In the genomic region with DNA sequence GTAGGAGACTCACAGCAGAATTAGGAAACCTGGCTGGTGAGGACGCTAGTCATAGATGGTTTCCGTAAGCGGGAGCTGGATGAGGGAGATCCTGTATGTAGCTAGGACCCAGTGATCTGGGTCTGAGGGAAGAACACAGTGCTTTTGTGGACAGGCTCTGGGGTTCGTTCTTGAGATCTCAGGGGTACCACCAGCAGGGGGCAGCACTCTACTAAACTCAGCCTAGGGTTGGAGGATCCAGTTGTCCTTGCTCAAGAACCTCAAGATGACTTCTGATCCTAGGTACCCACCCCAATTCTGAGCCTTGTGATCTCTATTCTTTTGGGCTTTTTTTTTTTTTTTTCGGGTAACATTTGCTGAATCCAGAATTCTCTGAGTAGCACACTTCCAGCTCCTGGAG, we compare ENCODE assay signal across 9 mouse cellular contexts.
DNase-seq lines count a peak whose midpoint lies in the region; TF ChIP-seq lines count a peak whose summit lies in the region.
"Had no signal": no experiment of that assay in that cellular context is flagged by ENCODE, and none has a peak within 500 bp of the region (broad histone marks: within the 10 kb centered on the region; RNA-seq: fewer than 3 reads in every experiment).

No protein-coding gene starts in this region.

- 63% methylated on average over 5 of the region's 5 CpGs for WGBS in liver, adult 2 months

- peak; percentile 63 for TF ChIP-seq CTCF in liver, adult 2 months (IDR thresholded peaks at IDR 0.05; ENCODE audit: low read depth, low read length)

- H3K27me3 ChIP-seq in liver, adult 2 months (ENCODE audit: control insufficient read depth, insufficient read depth, low read length) = no peaks in the 10 kb centered on the region

- H3K27ac ChIP-seq in liver, adult 2 months (replicated peaks; ENCODE audit: insufficient read depth, low read depth, low read length) = no peak overlapping the region

- peak; percentile 12 for DNase-seq in ovary, postnatal 14 days (ENCODE audit: low spot score)
- DNase-seq in ovary, adult 18-20 months (ENCODE audit: low spot score) = no peak
- DNase-seq in adrenal gland, adult (ENCODE audit: inconsistent age in 2 of 2, low spot score in 1 of 2) = peak; percentile 57 to 88
- DNase-seq in cerebellum, postnatal 36 days = peak; percentile 40 to 53
- peak; percentile 69 to 85 for DNase-seq in kidney, adult 8-10 months
- peak; percentile 32 for DNase-seq in liver, adult 2 months (ENCODE audit: extremely low read depth, low read depth, low spot score)
- peak; percentile 42 to 74 for DNase-seq in spleen, postnatal 10 days (ENCODE audit: low spot score in 2 of 2)
- DNase-seq in neural tube, embryonic 10.5 days (ENCODE audit: extremely low spot score, low spot score) = no peak

- H3K79me2 ChIP-seq in liver, adult 2 months (ENCODE audit: control insufficient read depth, insufficient read depth, low read length) = no peaks in the 10 kb centered on the region

- TF ChIP-seq POLR2A in liver, adult 2 months (IDR thresholded peaks at IDR 0.05; ENCODE audit: extremely low read depth, insufficient read depth, low read length) = no peak

- no peaks in the 10 kb centered on the region for H3K4me1 ChIP-seq in liver, adult 2 months (ENCODE audit: control insufficient read depth, insufficient read depth, low read length)
- H3K4me1 ChIP-seq: megakaryocyte, embryonic 14.5 days had no signal

- no peak overlapping the region for H3K9ac ChIP-seq in liver, adult 2 months (ENCODE audit: low read depth, low read length)

- no peak overlapping the region for H3K4me3 ChIP-seq in liver, adult 2 months (ENCODE audit: insufficient read depth, low read depth, low read length)
- H3K4me3 ChIP-seq: megakaryocyte, embryonic 14.5 days had no signal

- H3K36me3 ChIP-seq in liver, adult 2 months (ENCODE audit: control insufficient read depth, insufficient read depth, low read length) = no peaks in the 10 kb centered on the region

Comparison
In these comparisons a context has a peak if more than half of its experiments do, and no peak if none do; other contexts are left out.
1. DNase-seq: peak in ovary, postnatal 14 days (single experiment), adrenal gland, adult (2 of 2), cerebellum, postnatal 36 days (2 of 2), kidney, adult 8-10 months (2 of 2), liver, adult 2 months (single experiment) and spleen, postnatal 10 days (2 of 2); none in ovary, adult 18-20 months (single experiment) and neural tube, embryonic 10.5 days (single experiment).